Comparison of ENCODE assay signal across 8 mouse cellular contexts in the genomic region with DNA sequence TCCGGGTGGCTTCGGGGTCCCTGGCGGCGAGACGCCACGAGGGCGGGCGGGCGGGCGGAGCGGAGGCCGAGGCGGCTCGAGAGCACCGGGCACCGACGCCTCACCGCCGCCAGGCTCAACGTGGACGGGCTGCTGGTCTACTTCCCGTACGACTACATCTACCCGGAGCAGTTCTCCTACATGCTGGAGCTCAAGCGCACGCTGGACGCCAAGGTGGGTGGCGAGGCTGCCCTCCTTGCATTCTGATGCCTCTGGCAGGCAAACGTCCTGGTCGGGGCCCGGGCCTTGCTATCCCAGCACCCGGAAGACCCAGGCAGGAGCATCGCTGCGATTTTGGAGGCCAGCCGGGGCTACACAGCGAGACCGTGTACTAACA. TPM values are rescaled to one million over a fixed set of nuclear protein-coding genes. Genes with fewer than 3 reads are reported as not detected.
DNase-seq lines count a peak whose midpoint lies in the region; ATAC-seq and TF ChIP-seq lines count a peak whose summit lies in the region.

No protein-coding gene starts in this region.

- H3K9me3 ChIP-seq in limb, embryonic 10.5 days (replicated peaks) = no peaks in the 10 kb centered on the region

- H3K36me3 ChIP-seq in kidney, adult 2 months (ENCODE audit: control insufficient read depth, insufficient read depth, low read length) = no peaks in the 10 kb centered on the region
- peaks cover 45% of the 10 kb centered on the region for H3K36me3 ChIP-seq in limb, embryonic 10.5 days

- H3K4me1 ChIP-seq in kidney, adult 2 months (ENCODE audit: control insufficient read depth, insufficient read depth, low read length) = no peaks in the 10 kb centered on the region
- H3K4me1 ChIP-seq in limb, embryonic 10.5 days = peaks cover 14% of the 10 kb centered on the region

- under 1% methylated on average over 37 of the region's 37 CpGs for WGBS in kidney, adult 2 months
- under 1% methylated on average over 37 of the region's 37 CpGs for WGBS in limb, embryonic 10.5 days

- no peak for DNase-seq in kidney, adult 2 months
- no peak for DNase-seq in kidney, postnatal 10 days
- DNase-seq in Patski (ENCODE audit: low read depth, low spot score) = no peak
- DNase-seq in limb, embryonic 10.5 days (ENCODE audit: low spot score) = no peak
- no peak for DNase-seq in left cerebral cortex, postnatal 25 days (ENCODE audit: low spot score in 2 of 2)
- DNase-seq in frontal cortex, postnatal 36 days (ENCODE audit: low spot score in 2 of 2) = no peak

- no peak overlapping the region for H3K27ac ChIP-seq in kidney, adult 2 months (ENCODE audit: insufficient read depth, low read depth, low read length)
- H3K27ac ChIP-seq in limb, embryonic 10.5 days = peak overlapping the region; percentile 81

- ATAC-seq in Patski = peak; percentile 40
- peak; percentile 52 for ATAC-seq in erythroblast, adult 5-6 weeks (replicated peaks; ENCODE audit: low FRiP score, poor library complexity, severe bottlenecking)
- peak; percentile 11; the same call in 1 of the 2 replicates for ATAC-seq in monocyte, adult 5-6 weeks (replicated peaks; ENCODE audit: insufficient number of reproducible peaks, low FRiP score, low TSS enrichment, poor library complexity, severe bottlenecking)

- H3K27me3 ChIP-seq in kidney, adult 2 months (replicated peaks; ENCODE audit: control insufficient read depth, insufficient read depth, low read length) = no peaks in the 10 kb centered on the region
- no peaks in the 10 kb centered on the region for H3K27me3 ChIP-seq in Patski
- no peaks in the 10 kb centered on the region for H3K27me3 ChIP-seq in limb, embryonic 10.5 days (ENCODE audit: low read depth, poor library complexity, severe bottlenecking)

- H3K4me3 ChIP-seq in kidney, adult 2 months (ENCODE audit: insufficient read depth, low read depth, low read length) = peak overlapping the region; percentile 98
- peak overlapping the region; percentile 95 for H3K4me3 ChIP-seq in limb, embryonic 10.5 days

- CTCF ChIA-PET in Patski (lab: Charles Lee) = no interaction called here

- in situ Hi-C loops in Patski (cut with MboI; ENCODE audit: low pct_unique_long_range_greater_than_20kb) = no loop called here

- no peak for TF ChIP-seq POLR2A in kidney, adult 2 months (IDR thresholded peaks at IDR 0.05; ENCODE audit: low read depth, low read length)

- POLR2A ChIA-PET in Patski (lab: Charles Lee) = no interaction called here

- 0 out of 2 replicates have a peak, but pooled peaks have one; percentile 16 for TF ChIP-seq CTCF in kidney, adult 2 months (conservative IDR thresholded peaks at IDR 0.05; ENCODE audit: insufficient read depth, insufficient read length, low read depth, low read length)
- no peak for TF ChIP-seq CTCF in Patski (IDR thresholded peaks at IDR 0.05)

- intact Hi-C loops in left cerebral cortex, postnatal 25 days (cut with DNase I) = no loop called here

RNA-seq across cellular contexts. Expression of gene Ercc2, which starts 0.3 kb away (rescaled TPM):
- 32.4 and 39.9 TPM in 2 replicates for polyA plus RNA-seq in kidney, adult 2 months (2012; rRNA removed)
- polyA plus RNA-seq in Patski (2021) = 26.2 TPM
- 1.3 and 2.7 TPM in 2 replicates for total RNA-seq in erythroblast, adult 5-6 weeks (2015; ENCODE audit: low replicate concordance)
- 11.4 and 18.0 TPM in 2 replicates for total RNA-seq in erythroblast, adult 5-6 weeks (2017; ENCODE audit: low replicate concordance)
- 25.6 and 26.6 TPM in 2 replicates for polyA plus RNA-seq in limb, embryonic 10.5 days (2016; fragmentation: Nextera tagmentation; extraction: Ambion mirVana)
- 21.0 to 32.4 TPM (median 25.4 TPM) in 3 replicates for total RNA-seq in monocyte, adult 5-6 weeks (2017)
- 10 to 100 TPM; 31.9 to 32.3 TPM for total RNA-seq in left cerebral cortex, postnatal 25 days (2021)

RNA-seq across cellular contexts. Expression of gene Klc3, which starts 21.8 kb away (rescaled TPM):
- polyA plus RNA-seq in kidney, adult 2 months (2012; rRNA removed) = 3.7 and 5.0 TPM in 2 replicates
- 44.0 TPM for polyA plus RNA-seq in Patski (2021)
- total RNA-seq in erythroblast, adult 5-6 weeks (2015; ENCODE audit: low replicate concordance) = not detected in 2 replicates
- total RNA-seq in erythroblast, adult 5-6 weeks (2017; ENCODE audit: low replicate concordance) = not detected in 2 replicates
- polyA plus RNA-seq in limb, embryonic 10.5 days (2016; fragmentation: Nextera tagmentation; extraction: Ambion mirVana) = 3.3 and 4.4 TPM in 2 replicates
- total RNA-seq in monocyte, adult 5-6 weeks (2017) = 1.6 TPM in 2 of 3 replicates, not detected in the other
- 1 to 10 TPM; 1.8 to 2.4 TPM for total RNA-seq in left cerebral cortex, postnatal 25 days (2021)

RNA-seq across cellular contexts. Expression of gene Ckm, which starts 22.4 kb away (rescaled TPM):
- 2.0 and 420 TPM in 2 replicates for polyA plus RNA-seq in kidney, adult 2 months (2012; rRNA removed)
- polyA plus RNA-seq in Patski (2021) = not detected
- total RNA-seq in erythroblast, adult 5-6 weeks (2015; ENCODE audit: low replicate concordance) = not detected in 2 replicates
- not detected in 2 replicates for total RNA-seq in erythroblast, adult 5-6 weeks (2017; ENCODE audit: low replicate concordance)
- not detected in 2 replicates for polyA plus RNA-seq in limb, embryonic 10.5 days (2016; fragmentation: Nextera tagmentation; extraction: Ambion mirVana)
- not detected in 3 replicates for total RNA-seq in monocyte, adult 5-6 weeks (2017)
- not detected for total RNA-seq in left cerebral cortex, postnatal 25 days (2021)

RNA-seq across cellular contexts. Expression of gene Ppp1r13l, which starts 22.6 kb away (rescaled TPM):
- 5.9 and 6.8 TPM in 2 replicates for polyA plus RNA-seq in kidney, adult 2 months (2012; rRNA removed)
- polyA plus RNA-seq in Patski (2021) = 11.9 TPM
- total RNA-seq in erythroblast, adult 5-6 weeks (2015; ENCODE audit: low replicate concordance) = 0.19 and 3.3 TPM in 2 replicates
- total RNA-seq in erythroblast, adult 5-6 weeks (2017; ENCODE audit: low replicate concordance) = not detected in 2 replicates
- 6.5 and 7.0 TPM in 2 replicates for polyA plus RNA-seq in limb, embryonic 10.5 days (2016; fragmentation: Nextera tagmentation; extraction: Ambion mirVana)
- total RNA-seq in monocyte, adult 5-6 weeks (2017) = not detected in 3 replicates
- 1 to 10 TPM; 5.4 to 9.9 TPM for total RNA-seq in left cerebral cortex, postnatal 25 days (2021)

RNA-seq across cellular contexts. Expression of gene Cd3eap, which starts 22.9 kb away (rescaled TPM):
- 5.3 and 5.9 TPM in 2 replicates for polyA plus RNA-seq in kidney, adult 2 months (2012; rRNA removed)
- 16.6 TPM for polyA plus RNA-seq in Patski (2021)
- 1.2 and 1.9 TPM in 2 replicates for total RNA-seq in erythroblast, adult 5-6 weeks (2015; ENCODE audit: low replicate concordance)
- 2.6 and 5.7 TPM in 2 replicates for total RNA-seq in erythroblast, adult 5-6 weeks (2017; ENCODE audit: low replicate concordance)
- 28.3 and 31.4 TPM in 2 replicates for polyA plus RNA-seq in limb, embryonic 10.5 days (2016; fragmentation: Nextera tagmentation; extraction: Ambion mirVana)
- total RNA-seq in monocyte, adult 5-6 weeks (2017) = 6.9 to 8.9 TPM (median 7.2 TPM) in 3 replicates
- 10 to 100 TPM; 16.6 to 20.0 TPM for total RNA-seq in left cerebral cortex, postnatal 25 days (2021)
